Mouse (Mus musculus) lung, adult 10 weeks (tissue): ENCODE measurements around the gene Cnpy3. TPM values are rescaled to one million over a fixed set of nuclear protein-coding genes. Genes with fewer than 3 reads are reported as not detected.

Source experiments
- polyA plus RNA-seq: library from polyadenylated mRNA; stranded (reverse); fragments of 350-450 nt; fragmentation: Illumina TruSeq; extraction: RNeasy Lipid Tissue Mini Kit (QIAGEN cat#74804); gene quantifications from one replicate; pipeline ENCODE4 v1.2.3, GENCODE M21; 2014; ENCODE audit warnings: low read depth, low replicate concordance; ENCODE audit not compliant: insufficient read depth

The Cnpy3 gene
- 38.7 TPM for polyA plus RNA-seq

DNA sequence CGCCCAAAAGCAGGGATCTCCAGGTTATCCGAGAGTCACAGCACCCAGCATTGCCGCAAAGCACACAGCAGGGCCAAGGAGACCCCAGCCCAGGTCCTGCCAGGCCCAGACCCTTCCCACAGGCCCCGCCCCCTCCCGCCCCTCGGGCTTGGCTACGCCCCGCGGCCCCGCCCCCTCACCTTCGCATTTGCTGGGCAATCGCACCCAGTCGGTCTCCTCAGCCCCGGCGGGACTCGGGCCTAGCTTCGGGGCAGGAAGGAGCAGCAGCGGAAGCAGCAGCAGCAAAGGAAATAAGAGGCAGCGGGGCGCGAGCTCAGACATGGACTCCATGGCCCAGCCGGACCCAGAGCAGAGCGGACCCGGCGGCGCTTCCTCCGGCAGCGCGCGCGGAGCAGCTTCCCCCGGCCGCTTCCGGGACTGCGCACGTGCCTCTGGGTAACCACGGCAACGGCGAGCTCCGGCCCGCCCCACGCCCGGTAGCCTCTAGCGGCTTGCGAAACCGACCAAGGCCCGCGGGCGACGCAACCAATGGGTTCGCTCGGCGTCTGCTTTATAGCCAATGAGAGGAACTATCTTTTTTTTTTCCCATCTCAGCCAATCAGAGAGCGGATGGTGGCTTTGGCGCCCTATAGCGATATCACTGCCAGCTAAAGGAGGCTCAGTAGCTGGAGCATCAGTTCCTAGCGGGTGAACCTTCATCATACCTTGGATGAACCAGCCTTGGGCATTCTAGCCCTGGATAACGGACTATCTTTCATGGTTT lies at the start of gene Cnpy3:
Gene Cnpy3 (minus strand): TSS at position 421 of the 763 bp plus-strand sequence.

DNA sequence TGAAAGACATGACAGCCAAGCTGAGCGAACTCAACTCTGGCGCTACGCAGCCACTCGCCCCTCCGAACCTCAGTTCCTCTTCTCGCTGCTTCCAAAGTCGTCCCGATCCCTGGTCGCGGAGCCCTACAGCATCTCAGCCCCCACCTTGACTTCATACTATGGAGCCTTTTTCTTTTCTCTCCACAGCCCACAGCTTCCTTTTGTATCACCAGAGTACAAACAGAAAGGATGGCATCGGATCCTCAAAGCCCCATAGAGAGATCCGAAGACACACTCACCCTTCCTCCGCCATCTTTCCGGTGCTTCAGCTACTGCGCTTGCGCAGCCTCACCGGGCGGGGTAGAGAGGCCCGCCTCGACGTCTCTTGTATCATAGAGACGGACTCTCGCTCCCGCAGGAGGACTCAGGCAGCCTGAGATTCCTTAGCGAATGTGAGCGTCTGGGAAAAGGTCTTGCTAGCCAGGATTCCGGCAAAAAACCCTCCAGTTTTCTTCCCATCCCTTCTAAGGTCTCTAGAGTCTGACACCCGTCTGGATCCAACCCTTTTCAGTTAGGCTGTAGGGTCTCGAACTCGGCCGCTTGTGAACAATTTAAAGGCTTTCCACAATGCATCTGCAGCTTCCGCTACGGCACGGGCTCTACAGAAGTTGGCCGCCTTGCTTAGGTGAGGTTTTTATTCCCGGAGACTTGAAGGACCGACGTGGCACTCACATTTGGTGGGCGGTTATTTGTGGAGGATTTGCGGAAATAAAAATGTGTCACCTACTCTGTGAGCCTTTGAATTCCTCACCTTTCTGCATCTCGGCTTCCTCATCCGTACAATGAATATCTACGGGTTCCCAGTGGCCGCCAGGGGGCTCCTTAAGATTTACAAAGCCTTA lies 30.6 kb upstream of the Cnpy3 start, which contains the start of gene Rpl7l1:
Gene Rpl7l1 (minus strand): TSS at position 332 of the 881 bp plus-strand sequence.

DNA sequence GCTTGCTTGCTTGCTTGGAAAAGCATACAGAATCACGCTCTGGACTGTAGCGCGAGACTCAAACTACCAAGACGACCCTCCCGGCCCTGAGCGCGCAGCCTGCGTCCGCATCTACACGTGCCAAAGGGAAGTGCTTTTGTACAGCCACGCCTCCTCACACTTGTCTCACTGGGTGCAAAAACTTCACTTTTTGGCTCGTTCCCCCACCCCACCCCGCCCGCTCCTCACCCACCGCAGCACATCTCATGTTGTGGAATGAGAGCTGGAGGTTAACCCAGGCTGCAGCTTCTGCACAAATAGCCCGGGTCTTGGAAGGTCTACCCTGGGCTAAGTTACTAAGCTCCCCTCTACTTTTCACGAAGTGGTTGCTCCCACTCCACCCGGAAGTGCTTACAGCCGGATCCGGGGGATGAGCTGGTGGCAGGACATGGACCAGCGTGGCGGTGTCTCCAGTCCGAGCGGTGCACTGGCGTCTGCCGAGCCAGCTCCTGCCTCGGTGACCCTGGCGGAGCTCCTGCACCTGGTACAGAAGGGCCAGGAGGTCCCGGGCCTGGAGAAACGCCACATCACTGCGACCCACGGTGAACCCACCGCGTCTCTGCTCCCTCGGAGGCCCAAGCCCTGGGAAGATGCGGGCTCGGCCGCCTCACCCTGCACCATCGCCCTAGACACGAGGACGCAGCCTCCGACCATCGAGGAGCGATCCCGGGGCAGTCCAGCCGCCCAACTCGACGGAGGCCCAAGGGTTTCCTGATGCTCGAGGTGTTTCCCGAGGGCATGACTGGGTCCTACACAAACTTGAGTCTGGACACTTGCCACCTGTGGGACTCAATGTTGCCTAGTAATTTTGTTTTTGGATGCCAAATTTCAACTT lies 20.6 kb upstream of the Cnpy3 start, which contains the start of gene 2310039H08Rik:
Gene 2310039H08Rik (plus strand): TSS at position 232 of the 874 bp plus-strand sequence.

GRCm38 (mm10) chr17:46763544-46763943 lies 11.5 kb upstream of the Cnpy3 start, which contains the start of gene Ptcra:
Gene Ptcra, minus strand, starts transcription at chr17:46763712.

DNA sequence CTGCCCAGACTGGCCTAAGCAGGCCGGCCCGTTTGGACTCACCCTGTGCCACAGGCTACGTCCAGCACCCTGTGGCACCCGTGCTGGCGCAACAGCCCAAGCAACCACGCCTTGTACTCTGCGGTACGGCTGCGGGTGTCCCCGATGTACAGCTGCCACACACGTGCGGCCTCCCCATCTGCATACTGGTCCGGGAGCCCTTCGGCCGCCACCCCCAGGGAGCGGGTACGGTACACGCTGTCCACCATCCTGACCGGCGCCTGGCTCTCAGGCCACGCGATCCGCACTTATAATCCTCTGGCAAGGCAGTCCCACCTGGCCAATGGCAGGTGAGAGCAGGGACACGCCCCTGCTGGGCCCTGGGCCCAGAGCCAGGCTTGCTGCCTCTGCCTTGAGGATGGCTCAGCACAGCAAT lies 23.1 kb downstream of the Cnpy3 start, which contains the start of gene Gnmt:
Gene Gnmt (minus strand): TSS at position 265 of the 415 bp plus-strand sequence.

DNA sequence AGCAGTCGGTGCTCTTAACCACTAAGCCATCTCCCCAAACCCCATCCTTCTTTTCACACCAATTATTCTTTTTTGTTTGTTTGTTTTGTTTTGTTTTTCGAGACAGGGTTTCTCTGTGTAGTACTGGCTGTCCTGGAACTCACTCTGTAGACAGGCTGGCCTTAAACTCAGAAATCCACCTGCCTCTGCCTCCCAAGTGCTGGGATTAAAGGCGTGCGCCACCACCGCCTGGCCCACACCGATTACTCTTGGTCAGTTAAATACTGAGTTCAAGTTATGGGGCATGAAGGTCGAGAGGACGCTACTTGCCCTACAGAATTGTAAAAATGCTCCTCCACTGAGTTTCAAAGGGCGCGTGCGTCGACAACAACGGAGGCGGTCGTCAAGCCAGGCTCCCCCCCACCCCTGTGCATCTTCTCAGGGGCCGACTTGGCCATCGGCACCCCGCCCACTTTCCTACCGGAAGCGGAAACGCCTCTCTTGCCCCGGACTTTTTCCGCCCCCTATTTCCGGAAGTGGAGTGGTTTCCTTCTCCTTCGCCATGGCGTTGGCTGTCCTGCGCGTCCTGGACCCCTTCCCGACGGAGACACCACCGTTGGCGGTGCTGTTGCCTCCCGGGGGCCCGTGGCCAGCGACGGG lies 40.9 kb downstream of the Cnpy3 start, which contains the start of gene Pex6:
Gene Pex6 (plus strand): TSS at position 505 of the 639 bp plus-strand sequence.

DNA sequence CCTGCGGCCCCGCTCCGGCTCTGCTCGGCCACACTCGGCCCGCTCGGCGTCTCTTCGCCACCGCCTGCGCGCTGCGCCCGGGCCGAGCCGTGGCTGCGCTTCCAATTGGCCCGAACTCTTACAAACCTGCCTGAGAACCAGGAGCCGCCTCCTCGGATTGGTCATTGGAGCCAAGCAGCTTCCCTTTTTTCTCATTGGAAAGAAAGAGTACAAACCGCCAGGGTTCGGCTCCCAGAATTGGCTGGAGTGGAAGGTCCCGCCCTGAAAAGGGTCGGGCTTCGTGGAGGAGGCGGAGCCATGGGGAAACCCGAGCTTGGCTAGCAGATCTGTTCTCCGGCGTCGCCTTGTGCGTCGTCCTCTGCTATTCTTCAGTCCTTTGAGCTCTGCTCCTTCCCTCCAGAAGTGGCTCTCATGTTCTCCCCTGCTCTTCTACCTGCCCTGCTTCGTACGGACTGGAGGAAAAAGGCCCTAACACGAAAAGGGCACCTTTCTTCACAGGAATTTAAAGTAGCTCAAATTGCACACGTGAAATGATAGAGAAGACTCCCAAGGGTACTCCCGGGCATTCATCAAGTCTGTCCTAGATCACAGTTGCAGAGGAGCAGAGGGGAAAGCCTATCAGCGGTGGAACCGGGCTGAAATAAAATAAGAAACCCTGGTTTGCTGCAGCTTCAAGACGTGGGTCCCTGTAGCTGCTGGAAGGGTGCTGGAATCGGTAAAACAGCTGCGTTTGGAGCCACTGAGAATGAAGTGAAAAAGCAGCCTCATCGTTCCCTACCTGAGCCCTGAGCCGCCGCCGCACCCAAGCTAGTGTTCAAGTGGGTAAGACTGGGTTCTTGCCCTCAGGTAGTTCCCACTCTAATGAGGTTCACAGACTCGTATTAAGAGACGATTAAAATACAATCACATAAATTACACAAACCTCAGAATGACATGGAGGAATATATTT lies 46.9 kb downstream of the Cnpy3 start, which contains the start of gene Ppp2r5d:
Gene Ppp2r5d (minus strand): TSS at position 225 of the 949 bp plus-strand sequence.

Other genes starting within 250 kb of the Cnpy3 start
- 9.1 TPM for gene Cul9, start 205.8 kb downstream of the Cnpy3 start, polyA plus RNA-seq
- gene Srf, start 196.0 kb downstream of the Cnpy3 start, polyA plus RNA-seq, result 28.1 TPM
- gene Ptk7, start 122.7 kb downstream of the Cnpy3 start, polyA plus RNA-seq, result 21.3 TPM
- gene Klc4, start 106.2 kb downstream of the Cnpy3 start, polyA plus RNA-seq, result 16.5 TPM
- gene Mrpl2, start 106.0 kb downstream of the Cnpy3 start, polyA plus RNA-seq, result 53.2 TPM
- gene Cul7, start 101.9 kb downstream of the Cnpy3 start, polyA plus RNA-seq, result 15.0 TPM
- 22.9 TPM for gene Rrp36, start 77.9 kb downstream of the Cnpy3 start, polyA plus RNA-seq
- 106 TPM for gene Mea1, start 73.4 kb downstream of the Cnpy3 start, polyA plus RNA-seq
- gene Klhdc3, start 71.3 kb downstream of the Cnpy3 start, polyA plus RNA-seq, result 33.7 TPM
- gene Ppp2r5d, start 47.1 kb downstream of the Cnpy3 start, polyA plus RNA-seq, result 21.6 TPM
- gene Pex6, start 40.8 kb downstream of the Cnpy3 start, polyA plus RNA-seq, result 25.9 TPM
- 10.9 TPM for gene Gnmt, start 23.0 kb downstream of the Cnpy3 start, polyA plus RNA-seq
- gene Ptcra, start 11.5 kb upstream of the Cnpy3 start, polyA plus RNA-seq, result not detected
- 25.5 TPM for gene 2310039H08Rik, start 20.4 kb upstream of the Cnpy3 start, polyA plus RNA-seq
- gene Rpl7l1, start 30.5 kb upstream of the Cnpy3 start, polyA plus RNA-seq, result 48.3 TPM
- gene Bicral, start 106.3 kb upstream of the Cnpy3 start, polyA plus RNA-seq, result 4.0 TPM
- gene Tbcc, start 138.5 kb upstream of the Cnpy3 start, polyA plus RNA-seq, result 21.2 TPM
- not detected for gene Prph2, start 158.2 kb upstream of the Cnpy3 start, polyA plus RNA-seq